Mouse (Mus musculus) hindbrain, embryonic 12.5 days (tissue): ENCODE data around the gene Zdhhc20. TPM values are rescaled to one million over a fixed set of nuclear protein-coding genes. Genes with fewer than 3 reads are reported as not detected.
"Not testable (repeated sequence)": the region's sequence is repeated elsewhere in the genome, so short reads cannot be mapped to it uniquely, and the experiment has no call there.

Experiments
- ATAC-seq: fragments of 200-750 bp; cut with Nextera tagmentation; 2 replicates; pipeline ENCODE4 v1.8.0; 2017; ENCODE audit warnings: moderate TSS enrichment; ENCODE audit not compliant: low FRiP score
- H3K27ac ChIP-seq: fragments of 300-500 bp; sonication (generic); 2 replicates; pipeline ENCODE4 v1.5.1; 2016; ENCODE audit warnings: mild to moderate bottlenecking
- H3K27me3 ChIP-seq: fragments of 300-500 bp; sonication (generic); 2 replicates; pipeline ENCODE4 v1.6.1; 2016; ENCODE audit warnings: mild to moderate bottlenecking
- H3K36me3 ChIP-seq: fragments of 300-500 bp; sonication (generic); 2 replicates; pipeline ENCODE4 v1.6.1; 2016; ENCODE audit warnings: mild to moderate bottlenecking
- H3K4me1 ChIP-seq: fragments of 300-500 bp; sonication (generic); 2 replicates; pipeline ENCODE4 v1.6.1; 2016
- H3K4me2 ChIP-seq: fragments of 300-500 bp; sonication (generic); replicated peaks from 2 replicates; pipeline ENCODE4 v1.6.1; 2016; ENCODE audit warnings: mild to moderate bottlenecking
- H3K4me3 ChIP-seq: fragments of 300-500 bp; sonication (generic); 2 replicates; pipeline ENCODE4 v1.5.1; 2016; ENCODE audit warnings: mild to moderate bottlenecking
- H3K9ac ChIP-seq: fragments of 300-500 bp; sonication (generic); 2 replicates; pipeline ENCODE4 v1.6.1; 2016; ENCODE audit warnings: mild to moderate bottlenecking, moderate library complexity
- H3K9me3 ChIP-seq: fragments of 300-500 bp; sonication (generic); replicated peaks from 2 replicates; pipeline ENCODE4 v1.6.1; 2016; ENCODE audit warnings: mild to moderate bottlenecking
- WGBS: fragments of 180-500 bp; shearing (Covaris S2); methylation state at CpG from one replicate; pipeline ENCODE4 v1.1.7; 2016; 5-methylcytosine and 5-hydroxymethylcytosine counted together
- polyA plus RNA-seq: library from polyadenylated mRNA; unstranded; fragments of >200 nt; fragmentation: Nextera tagmentation; extraction: Ambion mirVana; gene quantifications from 2 replicates; pipeline ENCODE4 v1.2.1, GENCODE M21; 2016

The Zdhhc20 gene
- polyA plus RNA-seq: 67.0 and 71.6 TPM in 2 replicates

- Histone ChIP-seq H3K4me2 (peak within 1 kb of the TSS; percentile 63), H3K36me3 (no peaks in the 10 kb centered on the region), H3K9me3 (no peaks in the 10 kb centered on the region), H3K9ac (peak within 1 kb of the TSS; percentile 94), H3K27ac (peak within 1 kb of the TSS; percentile 90), H3K27me3 (no peaks in the 10 kb centered on the region), H3K4me1 (peaks cover 6% of the 10 kb centered on the region), H3K4me3 (peak within 1 kb of the TSS; percentile 96)
- ATAC-seq: peak; percentile 97
- 3% methylated on average over 63 of the region's 65 CpGs for WGBS
Observed at GRCm38 (mm10) chr14:57890011-57890842, at the start of gene Zdhhc20. TSS of gene Zdhhc20 (minus strand) at chr14:57890276.

GRCm38 (mm10) chr14:57937297-57937696, 47.2 kb upstream of the Zdhhc20 start:
- WGBS: 93% methylated on average over 6 of the region's 6 CpGs
- H3K9me3 ChIP-seq: no peaks in the 10 kb centered on the region
- H3K36me3 ChIP-seq: 0 out of 2 replicates have a peak, but pooled peaks cover 8% of the 10 kb centered on the region
- H3K9ac ChIP-seq: no peak overlapping the region
- no peak for ATAC-seq
- H3K4me3 ChIP-seq: no peak overlapping the region
- no peak overlapping the region for H3K4me2 ChIP-seq
- no peaks in the 10 kb centered on the region for H3K4me1 ChIP-seq
- no peak overlapping the region for H3K27ac ChIP-seq
- no peaks in the 10 kb centered on the region for H3K27me3 ChIP-seq

GRCm38 (mm10) chr14:57934666-57935065, 44.6 kb upstream of the Zdhhc20 start:
- Histone ChIP-seq H3K27me3 (no peaks in the 10 kb centered on the region), H3K4me1 (no peaks in the 10 kb centered on the region), H3K36me3 (0 out of 2 replicates have a peak, but pooled peaks cover 7% of the 10 kb centered on the region), H3K9me3 (no peaks in the 10 kb centered on the region), H3K27ac (no peak overlapping the region), H3K4me2 (no peak overlapping the region), H3K9ac (no peak overlapping the region), H3K4me3 (no peak overlapping the region)
- WGBS: 94% methylated on average over 13 of the region's 13 CpGs
- no peak for ATAC-seq

- Histone ChIP-seq H3K27me3 (no peaks in the 10 kb centered on the region), H3K4me3 (no peak overlapping the region), H3K4me2 (no peak overlapping the region), H3K27ac (no peak overlapping the region), H3K36me3 (0 out of 2 replicates have a peak, but pooled peaks cover 7% of the 10 kb centered on the region), H3K9ac (no peak overlapping the region), H3K9me3 (no peaks in the 10 kb centered on the region), H3K4me1 (no peaks in the 10 kb centered on the region)
- 87% methylated on average over 7 of the region's 7 CpGs for WGBS
- no peak for ATAC-seq
Observed at GRCm38 (mm10) chr14:57933608-57934007, 43.5 kb upstream of the Zdhhc20 start.

GRCm38 (mm10) chr14:57932881-57933443, 42.9 kb upstream of the Zdhhc20 start:
- no peak overlapping the region for H3K4me3 ChIP-seq
- no peak overlapping the region for H3K4me2 ChIP-seq
- no peaks in the 10 kb centered on the region for H3K27me3 ChIP-seq
- H3K9ac ChIP-seq: no peak overlapping the region
- 0 out of 2 replicates have a peak, but pooled peaks cover 7% of the 10 kb centered on the region for H3K36me3 ChIP-seq
- ATAC-seq: no peak
- no peaks in the 10 kb centered on the region for H3K4me1 ChIP-seq
- H3K27ac ChIP-seq: no peak overlapping the region
- 72% methylated on average over 7 of the region's 7 CpGs for WGBS
- no peaks in the 10 kb centered on the region for H3K9me3 ChIP-seq

DNA sequence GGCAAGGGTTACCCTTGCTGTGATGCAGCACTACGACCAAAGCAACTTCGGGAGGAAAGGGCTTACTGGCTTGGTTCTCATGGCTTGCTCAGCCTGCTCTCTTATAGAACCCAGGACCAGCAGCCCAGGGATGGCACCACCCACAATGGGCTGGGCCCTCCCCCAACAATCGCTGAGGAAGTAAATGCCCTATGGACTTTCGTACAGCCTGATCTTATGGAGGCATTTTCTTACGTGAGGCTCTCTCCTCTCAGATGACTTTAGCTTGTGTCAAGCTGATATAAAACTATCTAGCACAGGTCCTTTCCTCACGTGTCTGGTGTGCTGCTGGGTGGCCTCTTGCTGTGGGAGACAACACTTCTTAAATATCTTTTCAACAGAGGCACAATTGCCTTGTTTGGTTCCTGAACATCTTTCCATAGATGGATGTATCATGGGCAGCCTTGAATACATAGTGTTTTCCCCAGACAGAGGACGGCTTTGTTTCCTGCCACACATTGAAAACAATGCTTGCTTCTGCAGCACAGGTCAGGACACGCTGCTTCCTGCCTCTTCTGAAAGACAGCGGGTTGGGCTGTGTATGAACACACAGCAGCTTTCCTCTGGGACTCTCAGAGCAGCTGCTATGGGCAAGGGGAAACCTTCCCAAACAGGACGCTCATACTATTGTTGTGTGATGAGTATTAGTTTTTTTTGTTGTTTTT, 31.5 kb upstream of the Zdhhc20 start:
- peaks cover 20% of the 10 kb centered on the region for H3K4me1 ChIP-seq
- no peak overlapping the region for H3K4me3 ChIP-seq
- peak overlapping the region; percentile 76 for H3K27ac ChIP-seq
- no peaks in the 10 kb centered on the region for H3K9me3 ChIP-seq
- no peaks in the 10 kb centered on the region for H3K27me3 ChIP-seq
- H3K36me3 ChIP-seq: peaks cover 44% of the 10 kb centered on the region
- ATAC-seq: peak; percentile 87
- no peak overlapping the region for H3K9ac ChIP-seq
- H3K4me2 ChIP-seq: peak overlapping the region; percentile 21; the same call in 1 of the 2 replicates
- 29% methylated on average over 10 of the region's 10 CpGs for WGBS

- Histone ChIP-seq H3K4me2 (no peak overlapping the region), H3K36me3 (peaks cover 47% of the 10 kb centered on the region), H3K27me3 (no peaks in the 10 kb centered on the region), H3K27ac (peak overlapping the region; percentile 76), H3K9ac (no peak overlapping the region), H3K4me1 (peaks cover 20% of the 10 kb centered on the region), H3K9me3 (no peaks in the 10 kb centered on the region), H3K4me3 (no peak overlapping the region)
- no peak for ATAC-seq
- WGBS: 83% methylated on average over 18 of the region's 18 CpGs
Observed at GRCm38 (mm10) chr14:57920568-57921310, 30.7 kb upstream of the Zdhhc20 start.

DNA sequence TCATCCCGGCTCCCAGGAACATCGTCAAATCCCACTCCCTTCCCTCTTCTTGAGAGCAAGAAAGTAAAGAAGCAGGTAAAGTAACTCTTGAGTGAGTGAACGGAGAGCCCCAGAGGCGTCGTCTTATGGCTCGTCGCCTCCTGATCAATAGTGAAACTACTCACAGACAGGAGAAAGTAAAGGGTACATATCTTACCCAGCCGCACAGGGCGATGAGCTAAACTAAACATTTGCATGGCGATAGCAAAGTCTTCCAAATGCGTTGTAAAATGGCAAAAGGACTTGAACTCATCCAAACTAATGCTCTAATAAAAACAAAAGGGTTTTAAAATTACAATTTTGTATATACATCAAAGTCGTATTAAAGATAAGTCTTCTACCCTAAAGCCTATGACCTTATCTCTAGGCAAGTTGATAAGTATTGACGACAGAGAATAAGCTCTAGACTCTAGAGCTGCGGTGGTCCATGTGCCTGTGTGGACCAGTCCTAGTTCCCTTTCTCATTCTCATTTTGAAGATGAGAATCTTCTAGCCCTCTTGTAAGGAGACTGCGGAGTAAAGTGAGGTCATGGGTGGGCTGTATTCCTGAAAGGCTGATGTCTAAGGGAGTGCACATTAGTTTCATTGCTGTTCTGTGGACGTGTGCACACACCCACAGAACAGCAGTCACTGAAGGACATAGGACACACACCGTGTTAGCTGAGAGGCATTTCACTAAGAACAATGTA, 29.2 kb upstream of the Zdhhc20 start:
- Histone ChIP-seq H3K4me2 (no peak overlapping the region), H3K4me1 (peaks cover 20% of the 10 kb centered on the region), H3K9me3 (no peaks in the 10 kb centered on the region), H3K27me3 (no peaks in the 10 kb centered on the region), H3K36me3 (peaks cover 48% of the 10 kb centered on the region), H3K4me3 (no peak overlapping the region), H3K27ac (no peak overlapping the region), H3K9ac (no peak overlapping the region)
- ATAC-seq: no peak
- whole genome bisulfite sequencing: 93% methylated on average over 17 of the region's 17 CpGs

DNA sequence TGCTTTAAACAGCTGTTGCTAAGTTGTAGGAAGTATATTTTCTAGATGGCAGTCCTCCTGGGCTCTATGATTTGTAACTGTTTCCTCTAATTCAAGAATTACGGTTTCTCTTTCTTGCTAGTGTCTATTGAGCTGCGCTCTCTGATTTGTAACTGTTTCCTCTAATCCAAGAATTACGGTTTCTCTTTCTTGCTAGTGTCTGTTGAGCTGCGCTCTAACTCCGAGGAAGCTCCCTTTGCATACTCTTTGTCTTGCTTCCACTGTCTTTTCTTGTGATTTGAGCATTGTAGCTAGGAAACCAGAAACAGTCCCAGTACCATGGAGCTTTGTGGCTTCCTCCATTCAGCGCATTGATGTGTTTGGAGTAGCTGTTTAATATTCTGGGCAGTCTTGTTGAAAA, 25.3 kb upstream of the Zdhhc20 start:
- Histone ChIP-seq H3K4me2 (no peak overlapping the region), H3K27ac (no peak overlapping the region), H3K27me3 (no peaks in the 10 kb centered on the region), H3K36me3 (peaks cover 31% of the 10 kb centered on the region), H3K4me1 (no peaks in the 10 kb centered on the region), H3K9me3 (no peaks in the 10 kb centered on the region), H3K4me3 (no peak overlapping the region), H3K9ac (no peak overlapping the region)
- ATAC-seq: no peak
- 55% methylated on average over 6 of the region's 6 CpGs for WGBS

DNA sequence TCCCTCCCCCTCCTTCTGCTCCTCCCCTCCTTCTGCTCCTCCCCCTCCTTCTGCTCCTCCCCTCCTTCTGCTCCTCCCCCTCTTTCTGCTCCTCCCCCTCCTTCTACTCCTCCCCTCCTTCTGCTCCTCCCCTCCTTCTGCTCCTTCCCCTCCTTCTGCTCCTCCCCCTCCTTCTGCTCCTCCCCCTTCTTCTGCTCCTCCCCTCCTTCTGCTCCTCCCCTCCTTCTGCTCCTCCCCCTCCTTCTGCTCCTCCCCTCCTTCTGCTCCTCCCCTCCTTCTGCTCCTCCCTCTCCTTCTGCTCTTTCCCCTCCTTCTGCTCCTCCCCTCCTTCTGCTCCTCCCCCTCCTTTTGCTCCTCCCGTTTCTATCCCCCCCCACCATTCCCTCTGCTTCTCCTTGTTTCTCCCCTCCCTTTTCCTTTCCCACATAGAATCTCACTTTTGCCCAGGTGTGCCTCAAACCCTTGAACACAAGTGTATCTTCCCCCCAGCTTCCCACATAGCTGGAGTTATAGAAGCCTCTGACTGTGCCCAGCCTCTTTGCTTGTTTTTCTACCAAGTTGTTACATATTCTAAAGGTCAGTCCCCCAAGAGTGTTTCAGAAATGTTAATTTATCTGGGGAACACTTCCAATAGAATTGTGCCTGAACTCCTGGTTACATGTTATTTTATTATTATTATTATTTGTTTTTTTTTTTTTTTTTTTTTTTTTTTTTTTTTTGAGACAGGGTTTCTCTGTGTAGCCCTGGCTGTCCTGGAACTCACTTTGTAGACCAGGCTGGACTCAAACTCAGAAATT, 22.3 kb upstream of the Zdhhc20 start:
- H3K9me3 ChIP-seq, H3K9ac ChIP-seq, ATAC-seq, H3K4me3 ChIP-seq, H3K4me2 ChIP-seq, H3K27me3 ChIP-seq, H3K4me1 ChIP-seq, H3K27ac ChIP-seq: not testable (repeated sequence)
- 78% methylated on average over 1 of the region's 1 CpGs for WGBS
- H3K36me3 ChIP-seq: peaks cover 21% of the 10 kb centered on the region

DNA sequence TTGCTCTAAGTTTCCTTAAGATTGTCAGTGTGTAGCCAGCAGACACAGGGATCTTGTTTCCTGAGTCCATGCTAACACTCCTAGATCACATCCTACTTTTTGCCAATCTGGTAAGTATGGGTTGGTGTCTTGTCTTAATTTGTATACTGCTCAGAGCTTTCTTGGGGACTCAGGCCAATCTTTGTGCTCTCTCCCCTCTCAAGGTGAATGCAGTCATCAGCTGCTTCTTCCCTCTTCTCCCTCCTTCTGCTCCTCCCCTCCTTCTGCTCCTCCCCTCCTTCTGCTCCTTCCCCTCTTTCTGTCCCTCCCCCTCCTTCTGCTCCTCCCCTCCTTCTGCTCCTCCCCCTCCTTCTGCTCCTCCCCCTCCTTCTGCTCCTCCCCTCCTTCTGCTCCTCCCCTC, 21.7 kb upstream of the Zdhhc20 start:
- not testable (repeated sequence) for H3K27ac ChIP-seq, H3K9me3 ChIP-seq, H3K9ac ChIP-seq, H3K27me3 ChIP-seq, ATAC-seq, H3K4me3 ChIP-seq, H3K4me1 ChIP-seq, H3K4me2 ChIP-seq
- peaks cover 15% of the 10 kb centered on the region for H3K36me3 ChIP-seq
